Mouse (Mus musculus) kidney, postnatal 0 days (tissue): Measurements from ENCODE around the gene 1700013F07Rik. TPM values are rescaled to one million over a fixed set of nuclear protein-coding genes. Genes with fewer than 3 reads are reported as not detected.

Source experiments
- ATAC-seq: fragments of 200-750 bp; cut with Nextera tagmentation; replicated peaks from 2 replicates; pipeline ENCODE4 v1.8.0; 2017; ENCODE audit warnings: low read depth, moderate number of reproducible peaks, moderate TSS enrichment, moderate library complexity; ENCODE audit not compliant: low FRiP score
- DNase-seq: peaks from one replicate; pipeline ENCODE4 v3.0.0-alpha.2; 2016; ENCODE audit warnings: low spot score
- H3K27ac ChIP-seq: fragments of 300-500 bp; sonication (generic); 2 replicates; pipeline ENCODE4 v1.5.1; 2014; ENCODE audit warnings: mild to moderate bottlenecking
- H3K27me3 ChIP-seq: fragments of 300-500 bp; sonication (generic); 2 replicates; pipeline ENCODE4 v1.6.1; 2014; ENCODE audit warnings: low read length, mixed read lengths; ENCODE audit not compliant: insufficient read depth
- H3K36me3 ChIP-seq: fragments of 300-500 bp; sonication (generic); 2 replicates; pipeline ENCODE4 v1.6.1; 2014; ENCODE audit warnings: low read length, mixed read lengths; ENCODE audit not compliant: insufficient read depth
- H3K4me1 ChIP-seq: fragments of 300-500 bp; sonication (generic); replicated peaks from 2 replicates; pipeline ENCODE4 v1.6.1; 2014; ENCODE audit warnings: antibody characterized with exemption, low read length, mixed read lengths; ENCODE audit not compliant: insufficient read depth
- H3K4me2 ChIP-seq: fragments of 300-500 bp; sonication (generic); 2 replicates; pipeline ENCODE4 v1.6.1; 2014; ENCODE audit warnings: mild to moderate bottlenecking, low read length, moderate library complexity, mixed read lengths
- H3K4me3 ChIP-seq: fragments of 300-500 bp; sonication (generic); replicated peaks from 2 replicates; pipeline ENCODE4 v1.5.1; 2014; ENCODE audit warnings: low read depth, low read length
- H3K9ac ChIP-seq: fragments of 300-500 bp; sonication (generic); 2 replicates; pipeline ENCODE4 v1.6.1; 2014; ENCODE audit warnings: low read depth, low read length
- H3K9me3 ChIP-seq: fragments of 300-500 bp; sonication (generic); replicated peaks from 2 replicates; pipeline ENCODE4 v1.6.1; 2016; ENCODE audit warnings: low read length, inconsistent platforms, mixed read lengths
- CTCF ChIP-seq: IDR thresholded peaks from 2 replicates; pipeline ENCODE4 v1.5.1; 2016; ENCODE audit warnings: antibody characterized with exemption, low read depth, mild to moderate bottlenecking, moderate library complexity
- WGBS: fragments of 180-500 bp; shearing (Covaris S2); extraction: QIAGEN DNeasy Blood & Tissue Kit; methylation state at CpG from one replicate; pipeline ENCODE4 v1.1.7; 2014; 5-methylcytosine and 5-hydroxymethylcytosine counted together
- microRNA-seq: library from miRNA; unstranded; fragments of <30 nt; microRNA quantifications from one replicate; pipeline ENCODE4, GENCODE M21; 2016
- polyA plus RNA-seq: library from polyadenylated mRNA; unstranded; fragments of >200 nt; fragmentation: Nextera tagmentation; extraction: Ambion mirVana; gene quantifications from 2 replicates; pipeline ENCODE4 v1.2.1, GENCODE M21; 2015

The 1700013F07Rik gene
- polyA plus RNA-seq, 1 experiment from 2014 or later = not detected

DNA sequence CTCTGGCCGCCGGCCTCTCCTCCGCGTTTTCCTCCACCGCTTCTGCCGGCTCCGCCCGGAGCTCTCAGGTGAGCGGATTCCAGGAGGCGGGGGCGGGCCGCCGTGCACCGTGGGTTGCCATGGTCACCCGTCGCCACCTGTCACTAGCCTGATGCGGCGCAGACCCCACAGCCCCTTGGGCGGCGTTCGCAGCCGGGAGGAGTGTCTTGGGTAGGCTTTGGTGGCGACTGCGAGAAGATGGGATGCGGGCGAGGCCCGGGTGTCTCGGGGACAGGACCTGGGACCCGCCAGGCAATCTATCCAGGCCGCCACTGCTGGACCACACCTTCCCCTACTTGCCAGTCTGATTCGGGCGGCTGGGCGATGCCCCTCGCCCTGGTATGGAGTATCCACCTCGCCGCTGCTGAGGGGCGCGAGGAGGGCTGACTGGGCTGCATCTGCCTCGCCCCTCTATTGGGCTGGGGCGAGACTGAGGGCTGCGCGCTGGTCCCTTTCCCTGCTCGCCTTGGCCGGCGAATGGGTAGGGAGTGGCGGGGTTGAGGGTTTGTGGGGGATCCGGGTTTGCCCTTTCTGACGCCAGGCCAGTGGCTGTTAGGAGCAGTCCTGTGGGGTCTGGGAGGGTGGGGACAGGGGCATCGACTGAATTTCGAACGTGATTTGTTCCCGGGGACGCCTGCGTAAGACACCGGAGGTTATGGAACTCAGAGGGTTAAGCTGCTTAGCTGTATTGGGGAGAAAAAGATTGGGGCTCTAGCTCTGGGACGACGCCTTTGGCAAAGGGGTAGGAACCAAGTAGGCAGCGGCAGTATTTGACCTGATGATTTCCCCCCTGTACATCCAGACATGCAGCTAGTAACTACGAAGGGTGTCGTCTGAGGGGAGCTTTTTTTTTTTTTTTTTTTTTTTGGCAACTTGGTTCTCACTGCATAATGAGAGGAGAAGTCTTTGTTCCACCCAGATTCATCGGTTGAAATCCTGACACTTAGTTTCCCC lies 57.9 kb downstream of the 1700013F07Rik start:
- DNase-seq = peak; percentile 1
- Histone ChIP-seq H3K27me3 (no peaks in the 10 kb centered on the region), H3K4me1 (0 out of 2 replicates have a peak, but pooled peaks cover 4% of the 10 kb centered on the region), H3K27ac (peak overlapping the region; percentile 33; the same call in 1 of the 2 replicates), H3K4me3 (peak overlapping the region; percentile 77), H3K4me2 (peak overlapping the region; percentile 98), H3K9ac (peak overlapping the region; percentile 57), H3K9me3 (no peaks in the 10 kb centered on the region), H3K36me3 (no peaks in the 10 kb centered on the region)
- peak; percentile 77; the same call in 1 of the 2 replicates for ATAC-seq
- TF ChIP-seq CTCF = no peak
- under 1% methylated on average over 58 of the region's 61 CpGs for WGBS

Small RNAs within 50 kb of the gene (microRNA-seq; reads per million reads assigned to microRNA genes)
- gene Gm22860 = not detected

Other genes with a start within 250 kb of the 1700013F07Rik start
- gene Mybphl, start 169.2 kb upstream of the 1700013F07Rik start, polyA plus RNA-seq = not detected in 2 replicates
- gene Psrc1, start 150.3 kb upstream of the 1700013F07Rik start, polyA plus RNA-seq = 19.0 and 20.4 TPM in 2 replicates
- gene Celsr2, start 118.6 kb upstream of the 1700013F07Rik start, polyA plus RNA-seq = 15.1 and 16.9 TPM in 2 replicates
- 118 and 135 TPM in 2 replicates for gene Sars, start 88.9 kb upstream of the 1700013F07Rik start, polyA plus RNA-seq
- 1.6 and 1.7 TPM in 2 replicates for gene 5330417C22Rik, start 2.4 kb downstream of the 1700013F07Rik start, polyA plus RNA-seq
- gene Tmem167b, start 28.3 kb downstream of the 1700013F07Rik start, polyA plus RNA-seq = 33.5 and 35.8 TPM in 2 replicates
- gene Taf13, start 37.5 kb downstream of the 1700013F07Rik start, polyA plus RNA-seq = 38.3 and 40.8 TPM in 2 replicates
- 5.9 and 6.8 TPM in 2 replicates for gene Wdr47, start 57.1 kb downstream of the 1700013F07Rik start, polyA plus RNA-seq
- 64.8 and 65.8 TPM in 2 replicates for gene Clcc1, start 119.8 kb downstream of the 1700013F07Rik start, polyA plus RNA-seq
- 26.7 and 29.0 TPM in 2 replicates for gene Gpsm2, start 188.2 kb downstream of the 1700013F07Rik start, polyA plus RNA-seq
- not detected in 2 replicates for gene Aknad1, start 205.5 kb downstream of the 1700013F07Rik start, polyA plus RNA-seq